Mouse (Mus musculus) thymus, postnatal 14 days (tissue): ENCODE measurements around the gene Svs6.
"Not testable (repeated sequence)": the region's sequence is repeated elsewhere in the genome, so short reads cannot be mapped to it uniquely, and the experiment has no call there.

Experiments used
- DNase-seq: peaks from one replicate; pipeline ENCODE4 v3.0.0; 2021

Gene Svs6

DNA sequence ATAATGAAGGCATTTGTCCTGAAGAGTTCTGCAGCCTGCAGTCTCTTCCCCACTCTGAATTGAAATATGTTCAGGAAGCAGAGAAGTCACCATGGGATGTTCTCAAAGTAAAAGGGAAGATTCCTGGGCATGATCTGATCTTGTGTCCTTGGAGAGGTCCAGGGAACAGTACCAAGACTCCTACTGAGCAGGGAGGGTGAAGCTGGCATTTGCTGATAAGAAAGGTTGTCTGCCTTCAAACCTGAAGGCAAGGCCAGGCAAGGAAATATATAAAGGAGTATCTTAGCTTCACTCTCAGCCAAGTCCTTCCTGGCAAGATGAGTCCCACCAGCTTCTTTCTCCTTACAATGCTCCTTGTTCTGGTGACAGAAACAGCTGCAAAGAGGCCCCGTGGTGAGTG lies at the start of gene Svs6:
Gene Svs6, plus strand, starts transcription at position 301 of the 400 bp plus-strand sequence.
- DNase-seq = not testable (repeated sequence)

DNA sequence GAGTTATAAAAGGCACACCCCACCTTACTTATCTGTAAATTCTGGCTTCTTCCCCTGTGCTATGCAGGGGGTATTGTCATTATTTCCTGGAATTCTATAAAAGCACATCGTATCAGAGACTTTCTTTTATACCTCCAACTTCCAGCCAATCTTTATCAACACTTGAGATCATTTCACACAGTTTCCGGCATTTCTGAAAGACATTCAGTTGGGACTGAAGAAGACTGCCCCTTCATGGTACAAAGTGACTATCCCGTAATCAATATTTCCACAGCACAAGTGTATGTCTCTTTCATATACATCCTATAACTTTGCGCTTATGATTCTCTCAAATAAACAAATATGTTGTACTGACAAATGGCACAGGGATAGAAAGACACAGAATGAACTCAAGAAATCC lies 38.2 kb upstream of the Svs6 start, which contains the start of gene Svs4:
Gene Svs4, minus strand, starts transcription at position 101 of the 400 bp plus-strand sequence.
- no peak for DNase-seq

DNA sequence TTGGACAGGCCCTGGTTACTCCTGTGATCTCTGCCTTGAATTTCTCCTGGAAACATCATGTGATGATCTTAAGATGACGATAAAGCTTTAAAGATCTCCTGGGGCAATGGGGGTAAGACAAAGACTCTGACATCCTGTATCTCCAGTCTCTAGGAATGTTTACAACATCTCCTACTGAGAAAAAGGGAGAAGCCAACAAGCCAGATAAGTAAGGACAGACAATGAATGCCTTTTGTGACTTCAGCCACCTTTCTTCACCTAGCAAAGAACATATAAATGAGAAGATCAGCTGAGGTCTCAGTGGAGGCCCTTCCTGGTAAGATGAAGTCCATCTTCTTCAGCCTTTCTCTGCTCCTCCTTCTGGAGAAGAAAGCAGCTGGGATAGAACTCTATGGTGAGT lies 27.6 kb upstream of the Svs6 start, which contains the start of gene Svs3a:
Gene Svs3a, plus strand, starts transcription at position 301 of the 400 bp plus-strand sequence.
- not testable (repeated sequence) for DNase-seq

DNA sequence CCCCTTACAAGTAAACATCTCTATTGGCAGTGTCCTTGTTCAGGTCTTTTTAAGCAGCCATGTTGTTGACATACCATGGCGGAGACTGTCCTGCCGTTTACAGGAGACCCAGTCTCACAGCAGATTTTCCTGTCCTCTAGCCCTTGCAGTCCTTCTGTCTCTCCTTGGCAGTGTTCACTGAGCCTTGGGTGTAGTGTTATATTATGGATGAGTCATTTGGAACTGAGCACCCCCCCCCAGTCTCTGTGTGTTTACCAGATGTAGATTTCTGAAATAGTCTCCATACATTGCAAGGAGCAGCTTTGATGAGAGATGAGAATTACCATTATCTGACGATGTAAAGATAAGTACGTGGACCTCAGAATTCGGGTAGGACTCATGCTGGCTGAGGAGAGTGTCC lies 4.0 kb upstream of the Svs6 start:
- no peak for DNase-seq

DNA sequence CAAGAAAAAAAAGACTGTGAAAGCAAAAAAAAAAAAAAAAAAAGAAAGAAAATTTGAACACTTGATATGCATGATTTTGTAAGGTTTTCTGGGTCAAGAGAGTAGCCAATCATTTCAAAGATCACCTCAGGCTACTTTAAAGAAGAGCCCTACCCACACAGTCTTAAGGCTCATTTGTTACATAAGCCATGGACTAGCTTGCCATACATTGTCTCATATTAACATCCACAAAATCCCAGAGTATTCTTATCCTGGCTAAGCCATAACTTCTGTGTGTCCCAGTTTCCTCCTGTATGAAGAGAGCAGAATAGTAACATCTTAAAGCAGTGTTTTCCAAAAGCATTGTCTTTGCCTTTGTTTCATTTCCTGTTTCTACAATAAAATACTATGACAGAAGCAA lies 1.1 kb upstream of the Svs6 start:
- not testable (repeated sequence) for DNase-seq

DNA sequence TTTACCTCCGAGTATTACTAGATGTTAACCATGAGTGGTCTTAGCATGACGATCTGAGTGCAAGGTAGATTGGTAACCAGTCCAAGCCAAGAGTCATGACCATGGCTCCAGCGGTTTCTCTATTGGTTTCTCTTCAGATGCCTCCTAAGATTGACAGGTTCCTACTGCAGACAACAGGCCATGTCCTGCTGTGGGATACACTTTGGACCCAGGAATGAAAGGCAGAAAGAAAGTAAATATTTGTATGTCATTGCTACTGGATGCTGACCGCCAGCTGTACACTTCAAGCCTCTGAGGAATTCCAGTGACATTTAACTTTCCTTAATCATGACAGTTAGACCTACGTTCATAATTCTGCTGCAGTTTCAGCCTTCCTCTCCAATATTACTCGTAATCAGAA lies 4.4 kb downstream of the Svs6 start:
- no peak for DNase-seq

DNA sequence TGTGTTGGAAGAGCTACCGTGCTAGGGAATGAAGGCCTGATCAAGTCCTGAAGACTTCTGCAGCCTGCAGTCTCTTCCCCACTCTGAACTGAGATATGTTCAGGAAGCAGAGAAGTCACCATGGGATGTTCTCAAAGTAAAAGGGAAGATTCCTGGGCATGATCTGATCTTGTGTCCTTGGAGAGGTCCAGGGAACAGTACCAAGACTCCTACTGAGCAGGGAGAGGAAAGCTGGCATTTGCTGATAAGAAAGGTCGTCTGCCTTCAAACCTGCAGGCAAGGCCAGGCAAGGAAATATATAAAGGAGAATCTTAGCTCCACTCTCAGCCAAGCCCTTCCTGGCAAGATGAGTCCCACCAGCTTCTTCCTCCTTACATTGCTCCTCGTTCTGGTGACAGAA lies 15.9 kb downstream of the Svs6 start, which contains the start of gene Svs5:
Gene Svs5, plus strand, starts transcription at position 301 of the 400 bp plus-strand sequence.
- not testable (repeated sequence) for DNase-seq

DNA sequence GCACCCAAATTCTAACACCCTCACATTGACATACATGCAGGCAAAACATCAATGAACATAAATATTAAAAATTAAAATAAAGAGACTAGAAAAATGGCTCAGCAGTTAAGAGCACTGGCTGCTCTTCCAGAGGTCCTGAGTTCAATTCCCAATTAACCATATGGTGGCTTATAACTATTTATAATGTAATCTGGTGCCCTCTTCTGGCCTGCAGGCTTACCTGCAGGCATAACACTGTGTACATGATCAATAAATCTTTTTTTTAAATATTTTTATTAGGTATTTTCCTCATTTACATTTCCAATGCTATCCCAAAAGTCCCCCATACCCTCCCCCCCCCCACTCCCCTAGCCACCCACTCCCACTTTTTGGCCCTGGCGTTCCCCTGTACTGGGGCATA lies 27.2 kb downstream of the Svs6 start:
- not testable (repeated sequence) for DNase-seq

DNA sequence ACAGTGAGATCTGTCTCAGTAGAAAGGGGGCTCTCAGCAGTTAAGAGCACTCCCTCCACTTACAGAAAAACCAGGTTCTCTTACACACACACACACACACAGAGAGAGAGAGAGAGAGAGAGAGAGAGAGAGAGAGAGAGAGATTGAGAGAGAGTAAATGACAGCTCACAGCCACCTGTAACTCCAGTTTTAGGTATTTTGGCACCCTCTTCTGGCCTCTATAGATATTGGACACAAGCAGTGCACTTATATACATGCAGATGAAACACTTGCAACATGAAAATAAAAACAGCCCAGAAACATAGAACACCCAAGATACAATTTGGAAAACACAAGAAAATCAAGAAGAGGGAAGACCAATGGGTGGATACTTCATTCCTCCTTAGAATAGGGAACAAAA lies 31.1 kb downstream of the Svs6 start:
- not testable (repeated sequence) for DNase-seq

DNA sequence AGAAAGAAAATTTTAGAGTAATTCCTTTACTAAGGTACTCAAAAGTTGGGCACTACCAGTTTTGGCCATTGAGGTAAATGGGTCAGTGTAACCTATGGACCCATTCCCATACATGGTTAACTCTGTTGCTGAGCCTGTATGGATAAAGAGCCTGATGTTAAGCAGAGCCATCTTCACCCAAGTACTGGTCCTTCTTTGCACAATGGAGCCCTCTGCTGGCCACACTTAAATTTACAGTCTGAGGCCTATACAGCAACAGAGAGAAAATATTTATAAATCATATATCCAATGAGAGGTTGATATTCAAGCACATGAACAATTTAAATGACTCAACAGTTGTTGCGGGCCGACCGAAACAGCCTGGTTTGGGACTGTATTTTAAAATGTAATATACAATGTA lies 32.4 kb downstream of the Svs6 start:
- peak; percentile 47 for DNase-seq

DNA sequence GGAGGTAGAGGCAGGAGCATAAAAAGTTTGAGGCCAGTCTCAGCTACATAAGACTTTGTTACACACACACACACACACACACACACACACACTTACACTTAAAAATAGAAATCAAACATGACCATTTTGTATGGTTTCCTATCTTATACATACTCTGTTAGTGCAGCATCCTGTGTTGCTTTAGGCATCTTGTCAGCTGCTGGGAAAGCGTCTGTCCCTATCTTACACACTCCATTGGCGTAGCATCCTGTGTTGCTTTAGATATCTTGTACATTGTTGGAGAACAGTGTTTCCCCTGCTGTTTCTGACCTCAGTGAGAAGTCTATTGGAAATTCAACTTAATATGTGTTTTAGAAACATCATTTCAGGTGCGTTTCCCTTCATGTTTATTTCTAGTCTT lies 36.1 kb downstream of the Svs6 start:
- no peak for DNase-seq

DNA sequence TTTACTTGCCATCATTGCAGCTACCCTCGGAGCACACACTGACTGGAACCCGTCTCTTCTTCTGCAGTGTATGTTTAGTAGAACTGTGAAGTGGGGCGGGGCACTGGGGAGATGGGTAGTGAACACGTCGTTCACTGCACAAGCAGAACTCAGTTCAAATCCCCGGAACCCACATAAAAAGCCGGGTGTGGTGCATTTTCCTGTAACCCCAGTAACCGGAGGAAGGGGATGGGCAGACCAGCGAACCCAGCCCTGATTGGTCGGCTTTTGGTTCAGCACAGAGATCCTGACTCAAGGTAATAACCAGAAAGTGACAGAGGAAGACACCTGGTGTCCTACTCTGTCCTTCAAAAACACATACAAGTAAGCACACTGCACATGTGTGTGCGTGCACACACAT lies 36.8 kb downstream of the Svs6 start:
- no peak for DNase-seq

DNA sequence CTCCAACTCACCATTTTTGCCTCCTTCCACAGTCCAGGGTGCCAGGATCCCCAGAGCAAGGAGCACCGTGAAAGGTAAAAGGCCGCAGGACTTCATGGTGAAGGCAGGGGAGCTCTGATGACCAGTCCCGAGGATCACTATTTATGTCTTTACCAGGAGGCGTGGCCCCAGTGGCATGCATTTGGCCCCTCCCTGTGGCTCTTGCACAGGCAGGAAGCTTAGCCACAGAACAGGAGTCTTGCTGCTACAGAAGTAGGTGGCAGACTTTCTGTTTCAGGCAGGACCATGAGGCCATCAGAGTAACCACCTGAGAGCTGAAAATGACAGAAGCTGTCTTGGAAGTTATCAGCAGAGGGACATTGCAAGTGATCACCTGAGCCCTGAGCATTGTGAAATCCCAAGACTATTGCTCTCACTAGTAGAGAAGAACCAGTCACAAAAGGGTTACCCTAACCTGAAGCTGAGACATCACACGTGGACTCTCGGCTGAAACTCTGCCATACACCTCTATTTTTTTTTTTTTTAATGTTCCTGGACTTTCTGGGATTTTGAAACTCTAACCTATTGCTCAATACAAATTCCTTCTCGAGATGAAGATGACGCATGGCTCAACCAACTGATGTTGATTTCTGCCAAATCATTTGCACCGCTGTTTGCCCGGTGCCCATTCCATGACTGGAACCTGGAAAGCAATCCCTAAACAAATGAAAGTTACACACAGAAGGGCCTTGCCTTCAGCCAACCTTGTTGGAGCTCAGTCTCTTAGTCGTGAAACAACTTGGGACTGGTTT lies 39.8 kb downstream of the Svs6 start:
- DNase-seq = peak; percentile 7

DNA sequence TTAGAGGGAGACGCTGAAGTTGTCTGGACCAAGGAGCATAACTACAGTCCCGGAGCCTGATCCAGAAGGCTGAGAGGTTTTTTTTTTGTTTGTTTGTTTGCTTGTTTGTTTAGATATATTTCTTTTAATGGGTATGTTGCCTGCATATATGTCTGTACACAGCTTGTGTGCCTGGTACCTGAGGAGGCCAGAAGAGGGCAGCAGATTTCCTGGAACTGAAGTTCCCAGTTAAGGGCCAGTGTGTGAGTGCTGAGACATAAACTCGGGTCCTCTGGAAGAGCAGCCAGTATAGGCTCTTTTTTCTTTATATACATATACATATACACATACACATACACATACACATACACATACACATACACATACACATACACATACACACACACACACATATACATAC lies 41.8 kb downstream of the Svs6 start:
- no peak for DNase-seq

DNA sequence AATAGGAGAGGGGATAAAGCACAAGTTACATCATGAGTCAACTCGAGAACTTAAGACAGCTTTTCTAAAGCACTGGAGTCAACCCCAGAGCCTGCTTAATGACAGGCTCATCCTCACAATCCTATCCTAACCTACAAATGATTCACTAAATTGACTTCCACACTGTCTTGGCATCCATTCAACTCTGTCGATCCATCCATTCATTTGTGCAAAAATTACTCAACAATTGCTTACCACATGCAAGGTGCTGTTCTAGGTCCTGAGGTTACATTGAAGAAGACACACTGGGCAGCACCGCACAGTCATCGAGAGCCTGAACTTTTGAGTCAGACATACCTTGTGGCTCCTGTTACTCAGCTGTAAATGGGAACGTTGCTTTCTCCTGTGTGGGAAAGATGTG lies 42.5 kb downstream of the Svs6 start:
- no peak for DNase-seq

DNA sequence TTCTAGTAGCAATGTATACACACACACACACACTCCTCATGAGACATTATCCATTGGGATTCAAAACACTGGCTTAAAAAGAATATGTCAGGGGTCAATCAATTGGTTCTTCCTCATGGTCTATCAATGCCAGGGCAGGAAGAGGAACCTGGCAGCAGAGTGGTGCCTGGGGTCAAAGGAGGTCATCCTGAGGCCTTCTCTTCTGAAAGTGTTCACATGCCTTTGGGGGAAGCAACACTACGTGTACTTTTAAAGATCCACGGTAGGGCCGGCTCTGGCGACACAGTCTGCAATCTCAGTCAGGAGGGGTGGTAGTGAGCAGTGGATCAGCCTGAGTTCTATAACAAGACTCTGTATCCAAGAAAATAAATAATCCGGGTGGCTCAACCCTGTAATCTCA lies 43.1 kb downstream of the Svs6 start:
- DNase-seq = no peak

DNA sequence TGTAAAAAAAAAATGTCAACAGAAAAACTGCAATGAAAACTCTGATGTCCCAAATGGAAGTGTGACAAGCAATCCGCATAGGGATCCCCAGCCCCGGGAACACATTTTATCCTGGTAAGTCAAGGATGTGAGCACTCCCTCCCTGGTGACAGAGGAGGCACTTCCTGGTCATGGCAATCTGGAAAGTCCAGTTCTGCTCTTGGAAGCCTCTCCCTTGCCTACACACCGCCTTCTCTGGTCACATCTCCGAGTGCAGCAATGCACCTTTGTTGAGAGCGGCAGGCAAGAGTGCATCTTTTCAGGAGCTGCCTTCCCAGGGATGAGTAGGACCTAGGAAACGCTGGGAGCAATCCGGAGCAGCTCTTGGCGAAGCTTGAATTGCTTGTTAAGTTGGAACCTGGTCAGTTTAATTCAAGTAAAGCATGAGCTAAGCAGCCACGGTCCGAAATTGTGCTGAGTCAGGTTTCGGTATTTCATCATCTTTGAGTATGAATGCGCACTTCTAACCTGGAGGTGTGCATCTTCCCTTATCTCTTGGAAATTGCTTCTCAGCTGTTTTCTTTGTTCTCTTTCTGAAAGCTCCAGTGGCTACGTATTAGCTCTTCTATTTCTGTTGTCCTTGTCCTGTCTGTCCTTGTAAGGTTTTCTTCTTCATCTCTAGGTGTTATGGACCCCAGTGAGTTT lies 44.6 kb downstream of the Svs6 start:
- no peak for DNase-seq

DNA sequence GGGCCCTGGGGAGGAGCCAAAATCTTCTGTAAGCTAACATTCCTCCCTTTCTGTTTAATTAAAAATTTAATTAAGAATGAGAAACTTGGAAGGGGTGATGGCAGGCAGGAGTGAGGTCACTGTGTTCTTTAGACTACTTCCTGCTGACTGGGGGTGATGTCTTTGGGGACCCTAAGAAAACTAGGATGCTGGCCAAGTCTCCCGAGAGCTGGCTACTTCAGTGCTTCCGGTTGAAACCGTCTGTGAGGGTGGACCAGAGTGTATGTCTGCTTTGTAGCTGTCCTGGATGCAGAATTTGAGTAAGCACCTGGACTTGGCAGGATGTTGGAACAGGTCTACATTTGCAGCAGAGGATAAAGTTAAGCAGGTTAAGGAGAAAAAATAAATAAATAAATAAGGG lies 50.4 kb downstream of the Svs6 start:
- DNase-seq = no peak
